Mouse (Mus musculus) neural tube, embryonic 12.5 days (tissue): ENCODE results near the gene Gm13279. TPM values are rescaled to one million over a fixed set of nuclear protein-coding genes. Genes with fewer than 3 reads are reported as not detected.
A peak's percentile ranks its signal among the peaks of the same experiment; 100 is the strongest.
"Not testable (repeated sequence)": the region's sequence is repeated elsewhere in the genome, so short reads cannot be mapped to it uniquely, and the experiment has no call there.

ENCODE experiments used
- ATAC-seq: fragments of 200-750 bp; cut with Nextera tagmentation; 2 replicates; pipeline ENCODE4 v1.8.0; 2017; ENCODE audit warnings: low read depth, mild to moderate bottlenecking, moderate TSS enrichment, moderate library complexity; ENCODE audit not compliant: low FRiP score
- H3K27ac ChIP-seq: fragments of 300-500 bp; sonication (generic); 2 replicates; pipeline ENCODE4 v1.5.1; 2016
- H3K27me3 ChIP-seq: fragments of 300-500 bp; sonication (generic); replicated peaks from 2 replicates; pipeline ENCODE4 v1.6.1; 2016; ENCODE audit warnings: mild to moderate bottlenecking
- H3K36me3 ChIP-seq: fragments of 300-500 bp; sonication (generic); 2 replicates; pipeline ENCODE4 v1.6.1; 2016; ENCODE audit warnings: mild to moderate bottlenecking
- H3K4me1 ChIP-seq: fragments of 300-500 bp; sonication (generic); 2 replicates; pipeline ENCODE4 v1.6.1; 2016
- H3K4me2 ChIP-seq: fragments of 300-500 bp; sonication (generic); replicated peaks from 2 replicates; pipeline ENCODE4 v1.6.1; 2016; ENCODE audit warnings: mild to moderate bottlenecking
- H3K4me3 ChIP-seq: fragments of 300-500 bp; sonication (generic); 2 replicates; pipeline ENCODE4 v1.5.1; 2016
- H3K9ac ChIP-seq: fragments of 300-500 bp; sonication (generic); 2 replicates; pipeline ENCODE4 v1.6.1; 2016; ENCODE audit warnings: mild to moderate bottlenecking
- H3K9me3 ChIP-seq: fragments of 300-500 bp; sonication (generic); 2 replicates; pipeline ENCODE4 v1.6.1; 2016; ENCODE audit warnings: mild to moderate bottlenecking
- WGBS: fragments of 180-500 bp; shearing (Covaris S2); methylation state at CpG from one replicate; pipeline ENCODE4 v1.1.7; 2016; 5-methylcytosine and 5-hydroxymethylcytosine counted together
- polyA plus RNA-seq: library from polyadenylated mRNA; unstranded; fragments of >200 nt; fragmentation: Nextera tagmentation; extraction: Ambion mirVana; gene quantifications from 2 replicates; pipeline ENCODE4 v1.2.1, GENCODE M21; 2016

The Gm13279 gene
- polyA plus RNA-seq: not detected in 2 replicates

DNA sequence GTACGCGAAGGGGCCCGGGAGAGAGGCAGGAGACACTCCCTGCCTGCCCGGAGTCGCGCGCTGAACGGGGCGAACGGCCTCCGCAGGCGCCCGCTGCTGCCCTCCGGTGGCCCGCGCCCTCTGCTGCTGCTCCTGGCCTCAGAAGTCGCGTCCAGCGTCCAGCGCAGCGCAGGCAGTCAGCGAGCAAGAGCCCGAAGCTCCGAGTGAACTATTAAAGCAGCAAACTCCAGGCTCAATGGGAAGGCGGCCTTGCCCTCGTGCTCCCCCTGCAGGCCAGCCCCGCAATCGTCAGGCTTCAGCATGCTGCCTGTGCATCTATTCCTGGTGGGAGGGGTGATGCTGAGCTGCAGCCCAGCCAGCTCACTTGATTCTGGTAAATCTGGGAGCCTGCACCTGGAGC, at the start of gene Gm13279:
Gene Gm13279 (plus strand): TSS at position 301 of the 400 bp plus-strand sequence.
- not testable (repeated sequence) for H3K27ac ChIP-seq, H3K4me2 ChIP-seq, H3K27me3 ChIP-seq, H3K36me3 ChIP-seq, ATAC-seq, H3K9ac ChIP-seq, H3K4me3 ChIP-seq, H3K9me3 ChIP-seq, H3K4me1 ChIP-seq
- WGBS: no CpG with 5 or more reads among the region's 28 CpGs

DNA sequence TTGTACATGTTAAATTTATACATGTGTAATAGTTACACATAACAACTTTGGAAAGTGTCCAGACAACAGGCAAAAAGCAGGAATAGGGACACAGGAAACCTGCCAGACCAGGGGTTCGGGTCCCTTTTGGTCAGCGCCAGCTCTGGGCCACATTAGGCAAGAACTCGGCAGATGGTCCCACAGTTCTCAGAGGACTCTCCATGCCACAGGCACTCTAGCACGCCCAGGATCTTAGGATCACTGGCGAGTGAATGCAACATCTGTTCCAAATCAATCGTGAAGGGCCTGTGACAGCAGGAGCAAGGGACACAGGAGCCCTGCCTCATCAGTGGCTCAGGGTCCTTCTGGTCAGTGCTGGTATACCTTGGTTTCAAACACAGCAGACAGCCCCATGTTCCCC, 47.3 kb upstream of the Gm13279 start:
- Histone ChIP-seq H3K36me3 (no peaks in the 10 kb centered on the region), H3K9ac (no peak overlapping the region), H3K27me3 (no peaks in the 10 kb centered on the region), H3K27ac (no peak overlapping the region), H3K4me2 (no peak overlapping the region), H3K9me3 (no peaks in the 10 kb centered on the region), H3K4me1 (no peaks in the 10 kb centered on the region), H3K4me3 (no peak overlapping the region)
- 65% methylated on average over 6 of the region's 6 CpGs for WGBS
- ATAC-seq: no peak

DNA sequence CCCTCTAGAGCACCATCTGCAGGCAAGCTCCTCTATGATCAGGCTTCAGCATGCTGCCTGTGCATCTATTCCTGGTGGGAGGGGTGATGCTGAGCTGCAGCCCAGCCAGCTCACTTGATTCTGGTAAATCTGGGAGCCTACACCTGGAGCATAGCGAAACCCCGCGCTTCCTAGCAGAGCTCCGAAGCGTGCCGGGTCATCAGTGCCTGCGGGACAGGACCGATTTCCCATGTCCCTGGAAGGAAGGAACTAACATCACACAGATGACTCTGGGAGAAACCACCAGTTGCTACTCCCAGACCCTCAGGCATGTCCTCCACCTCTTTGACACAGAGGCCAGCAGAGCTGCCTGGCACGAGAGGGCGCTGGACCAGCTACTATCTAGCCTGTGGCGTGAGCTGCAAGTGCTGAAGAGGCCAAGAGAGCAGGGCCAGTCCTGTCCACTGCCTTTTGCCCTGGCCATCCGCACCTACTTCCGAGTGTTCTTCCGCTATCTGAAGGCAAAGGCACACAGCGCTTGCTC, 42.3 kb upstream of the Gm13279 start, which contains the start of gene Gm13271:
Gene Gm13271 (plus strand): TSS at position 51 of the 523 bp plus-strand sequence.
- H3K36me3 ChIP-seq, H3K4me3 ChIP-seq, H3K4me1 ChIP-seq, H3K27me3 ChIP-seq, H3K9me3 ChIP-seq, ATAC-seq, H3K4me2 ChIP-seq, H3K27ac ChIP-seq, H3K9ac ChIP-seq: not testable (repeated sequence)
- 84% methylated on average over 15 of the region's 15 CpGs for WGBS

DNA sequence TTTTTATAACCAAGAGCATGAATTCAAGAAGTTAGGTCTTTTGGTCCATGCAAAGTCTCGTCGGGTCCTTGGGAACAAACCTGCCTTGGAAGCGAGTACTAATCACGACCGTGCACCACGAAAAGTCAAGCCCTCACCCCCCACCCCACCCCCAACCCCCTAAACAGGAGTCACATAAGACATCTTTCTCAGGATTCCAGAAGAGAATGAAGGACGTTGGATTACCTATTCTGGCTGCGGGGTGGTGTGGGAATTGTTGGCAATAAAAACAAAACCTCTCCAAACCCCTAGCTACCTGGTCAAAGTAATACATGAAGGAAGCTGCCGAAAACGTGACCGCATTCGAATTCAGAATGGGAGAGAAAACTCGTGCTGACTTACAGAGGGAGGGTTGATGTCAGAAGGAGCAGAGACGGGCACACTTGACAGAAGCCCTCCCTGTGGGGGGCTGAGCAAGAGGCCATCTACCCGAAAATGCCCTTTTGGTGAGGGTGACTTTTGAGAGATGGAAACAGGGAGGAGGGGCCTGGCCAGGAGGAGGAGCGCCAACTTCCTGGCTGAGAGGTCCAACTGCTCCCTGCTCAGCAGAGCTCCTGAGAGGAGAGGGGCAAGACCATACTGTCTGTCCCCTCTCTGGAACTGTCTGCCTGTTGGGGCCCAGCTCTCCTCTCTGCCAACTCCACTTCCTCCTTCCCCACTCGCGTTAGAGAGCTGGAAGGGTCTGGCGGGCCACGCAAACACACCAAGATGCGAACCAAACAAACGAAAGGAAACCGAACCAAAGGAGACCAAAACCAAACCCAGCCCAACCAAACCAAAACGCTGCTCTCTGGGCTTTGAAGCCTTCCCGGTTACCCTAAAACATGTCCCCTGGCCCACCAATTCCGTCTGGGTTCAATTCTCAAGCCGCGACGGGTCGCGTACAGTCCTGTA, 40.4 kb upstream of the Gm13279 start:
- 12% methylated on average over 29 of the region's 31 CpGs for WGBS
- H3K27me3 ChIP-seq, H3K9me3 ChIP-seq, H3K36me3 ChIP-seq, H3K27ac ChIP-seq, H3K4me1 ChIP-seq: not testable (repeated sequence)
- Histone ChIP-seq H3K4me3 (peak overlapping the region; percentile 33), H3K9ac (peak overlapping the region; percentile 10; the same call in 1 of the 2 replicates), H3K4me2 (peak overlapping the region; percentile 62)
- ATAC-seq: peak; percentile 41; the same call in 1 of the 2 replicates

DNA sequence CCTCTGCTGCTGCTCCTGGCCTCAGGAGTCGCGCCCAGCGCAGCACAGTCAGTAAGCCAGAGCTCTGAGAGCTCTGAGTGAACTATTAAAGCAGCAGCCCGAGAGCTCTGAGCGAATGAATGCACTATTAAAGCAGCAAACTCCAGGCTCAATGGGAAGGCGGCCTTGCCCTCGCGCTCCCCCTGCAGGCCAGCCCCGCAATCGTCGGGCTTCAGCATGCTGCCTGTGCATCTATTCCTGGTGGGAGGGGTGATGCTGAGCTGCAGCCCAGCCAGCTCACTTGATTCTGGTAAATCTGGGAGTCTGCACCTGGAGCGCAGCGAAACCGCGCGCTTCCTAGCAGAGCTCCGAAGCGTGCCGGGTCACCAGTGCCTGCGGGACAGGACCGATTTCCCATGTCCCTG, 39.6 kb upstream of the Gm13279 start:
- not testable (repeated sequence) for H3K4me1 ChIP-seq, H3K9ac ChIP-seq, H3K9me3 ChIP-seq, H3K27me3 ChIP-seq, H3K36me3 ChIP-seq, H3K27ac ChIP-seq
- peak; percentile 100 for ATAC-seq
- WGBS: under 1% methylated on average over 21 of the region's 21 CpGs
- Histone ChIP-seq H3K4me3 (peak overlapping the region; percentile 33), H3K4me2 (peak overlapping the region; percentile 62)

DNA sequence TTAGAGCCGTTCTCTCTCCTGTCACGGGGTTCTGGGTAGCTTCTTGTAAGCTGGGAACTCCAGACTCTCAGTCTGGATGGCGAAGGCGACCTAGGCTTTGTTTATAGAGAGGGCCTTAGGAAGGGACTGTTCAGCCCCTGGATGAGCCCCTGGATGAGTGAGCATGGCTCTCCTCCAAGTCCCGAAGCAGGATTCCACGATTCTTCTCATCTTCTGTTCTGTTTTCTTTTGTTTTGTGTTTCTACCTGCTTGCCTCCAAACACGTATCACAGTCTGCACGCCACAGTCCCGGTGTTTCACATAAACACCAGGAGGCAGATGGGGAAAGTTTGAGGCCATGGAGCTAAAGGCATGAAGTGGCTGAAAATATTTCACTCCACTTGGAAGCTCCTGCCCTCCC, 38.4 kb upstream of the Gm13279 start:
- H3K9me3 ChIP-seq, H3K27me3 ChIP-seq, H3K4me1 ChIP-seq, ATAC-seq, H3K4me3 ChIP-seq, H3K9ac ChIP-seq, H3K36me3 ChIP-seq, H3K27ac ChIP-seq, H3K4me2 ChIP-seq: not testable (repeated sequence)
- 92% methylated on average over 9 of the region's 9 CpGs for WGBS

DNA sequence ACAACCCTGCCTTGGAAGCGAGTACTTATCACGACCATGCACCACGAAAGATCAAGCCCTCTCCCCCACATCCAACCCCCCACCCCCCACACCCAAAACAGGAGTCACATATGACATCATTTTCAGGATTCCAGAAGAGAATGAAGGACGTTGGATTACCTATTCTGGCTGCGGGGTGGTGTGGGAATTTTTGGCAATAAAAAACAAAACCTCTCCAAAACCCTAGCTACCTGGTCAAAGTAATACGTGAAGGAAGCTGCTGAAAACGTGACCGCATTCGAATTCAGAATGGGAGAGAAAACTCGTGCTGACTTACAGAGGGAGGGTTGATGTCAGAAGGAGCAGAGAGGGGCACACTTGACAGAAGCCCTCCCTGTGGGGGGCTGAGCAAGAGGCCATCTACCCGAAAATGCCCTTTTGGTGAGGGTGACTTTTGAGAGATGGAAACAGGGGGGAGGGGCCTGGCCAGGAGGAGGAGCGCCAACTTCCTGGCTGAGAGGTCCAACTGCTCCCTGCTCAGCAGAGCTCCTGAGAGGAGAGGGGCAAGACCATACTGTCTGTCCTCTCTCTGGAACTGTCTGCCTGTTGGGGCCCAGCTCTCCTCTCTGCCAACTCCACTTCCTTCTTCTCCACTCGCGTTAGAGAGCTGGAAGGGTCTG, 37.5 kb upstream of the Gm13279 start, which contains the start of gene Gm13283:
Gene Gm13283 (plus strand): TSS at position 510 of the 659 bp plus-strand sequence.
- not testable (repeated sequence) for H3K9me3 ChIP-seq, H3K4me1 ChIP-seq, H3K36me3 ChIP-seq, H3K9ac ChIP-seq, ATAC-seq, H3K27me3 ChIP-seq, H3K27ac ChIP-seq
- peak within 1 kb of the TSS; percentile 27 for H3K4me3 ChIP-seq
- H3K4me2 ChIP-seq: peak within 1 kb of the TSS; percentile 59
- WGBS: 24% methylated on average over 11 of the region's 14 CpGs

DNA sequence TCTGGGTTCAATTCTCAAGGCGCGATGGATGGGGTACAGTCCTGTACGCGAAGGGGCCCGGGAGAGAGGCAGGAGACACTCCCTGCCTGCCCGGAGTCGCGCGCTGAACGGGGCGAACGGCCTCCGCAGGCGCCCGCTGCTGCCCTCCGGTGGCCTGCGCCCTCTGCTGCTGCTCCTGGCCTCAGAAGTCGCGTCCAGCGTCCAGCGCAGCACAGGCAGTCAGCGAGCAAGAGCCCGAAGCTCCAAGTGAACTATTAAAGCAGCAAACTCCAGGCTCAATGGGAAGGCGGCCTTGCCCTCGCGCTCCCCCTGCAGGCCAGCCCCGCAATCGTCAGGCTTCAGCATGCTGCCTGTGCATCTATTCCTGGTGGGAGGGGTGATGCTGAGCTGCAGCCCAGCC, 36.8 kb upstream of the Gm13279 start:
- 0% methylated on average over 24 of the region's 28 CpGs for WGBS

DNA sequence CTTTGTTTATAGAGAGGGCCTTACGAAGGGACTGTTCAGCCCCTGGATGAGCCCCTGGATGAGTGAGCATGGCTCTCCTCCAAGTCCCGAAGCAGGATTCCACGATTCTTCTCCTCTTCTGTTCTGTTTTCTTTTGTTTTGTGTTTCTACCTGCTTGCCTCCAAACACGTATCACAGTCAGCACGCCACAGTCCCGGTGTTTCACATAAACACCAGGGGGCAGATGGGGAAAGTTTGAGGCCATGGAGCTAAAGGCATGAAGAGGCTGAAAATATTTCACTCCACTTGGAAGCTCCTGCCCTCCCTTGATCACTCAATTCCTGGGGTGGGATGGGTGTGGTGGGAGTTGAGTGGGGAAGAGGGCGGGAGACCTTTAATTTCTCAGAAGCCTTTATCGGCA, 35.4 kb upstream of the Gm13279 start:
- not testable (repeated sequence) for H3K36me3 ChIP-seq, H3K4me3 ChIP-seq, H3K9ac ChIP-seq, H3K9me3 ChIP-seq, ATAC-seq, H3K4me1 ChIP-seq, H3K27me3 ChIP-seq, H3K4me2 ChIP-seq, H3K27ac ChIP-seq
- 82% methylated on average over 6 of the region's 8 CpGs for WGBS

More for the DNA sequence above, 36.8 kb upstream of the Gm13279 start:
- Histone ChIP-seq H3K4me3 (peak overlapping the region; percentile 27), H3K4me2 (peak overlapping the region; percentile 59)
- H3K9ac ChIP-seq, H3K4me1 ChIP-seq, H3K27ac ChIP-seq, ATAC-seq, H3K9me3 ChIP-seq, H3K36me3 ChIP-seq, H3K27me3 ChIP-seq: not testable (repeated sequence)

DNA sequence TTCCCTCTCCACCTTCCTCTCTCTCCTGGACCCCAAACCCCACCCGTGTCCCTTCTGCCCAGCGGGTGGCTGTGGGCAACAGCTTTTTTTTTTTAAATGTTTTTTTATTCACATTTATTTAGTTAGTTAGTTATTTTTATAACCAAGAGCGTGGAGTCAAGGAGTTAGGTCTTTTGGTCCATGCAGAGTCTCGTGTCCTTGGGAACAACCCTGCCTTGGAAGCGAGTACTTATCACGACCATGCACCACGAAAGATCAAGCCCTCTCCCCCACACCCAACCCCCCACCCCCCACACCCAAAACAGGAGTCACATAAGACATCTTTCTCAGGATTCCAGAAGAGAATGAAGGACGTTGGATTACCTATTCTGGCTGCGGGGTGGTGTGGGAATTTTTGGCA, 34.9 kb upstream of the Gm13279 start:
- H3K4me2 ChIP-seq, H3K9me3 ChIP-seq, H3K4me1 ChIP-seq, H3K9ac ChIP-seq, ATAC-seq, H3K27ac ChIP-seq, H3K27me3 ChIP-seq, H3K36me3 ChIP-seq, H3K4me3 ChIP-seq: not testable (repeated sequence)
- WGBS: 63% methylated on average over 9 of the region's 9 CpGs

DNA sequence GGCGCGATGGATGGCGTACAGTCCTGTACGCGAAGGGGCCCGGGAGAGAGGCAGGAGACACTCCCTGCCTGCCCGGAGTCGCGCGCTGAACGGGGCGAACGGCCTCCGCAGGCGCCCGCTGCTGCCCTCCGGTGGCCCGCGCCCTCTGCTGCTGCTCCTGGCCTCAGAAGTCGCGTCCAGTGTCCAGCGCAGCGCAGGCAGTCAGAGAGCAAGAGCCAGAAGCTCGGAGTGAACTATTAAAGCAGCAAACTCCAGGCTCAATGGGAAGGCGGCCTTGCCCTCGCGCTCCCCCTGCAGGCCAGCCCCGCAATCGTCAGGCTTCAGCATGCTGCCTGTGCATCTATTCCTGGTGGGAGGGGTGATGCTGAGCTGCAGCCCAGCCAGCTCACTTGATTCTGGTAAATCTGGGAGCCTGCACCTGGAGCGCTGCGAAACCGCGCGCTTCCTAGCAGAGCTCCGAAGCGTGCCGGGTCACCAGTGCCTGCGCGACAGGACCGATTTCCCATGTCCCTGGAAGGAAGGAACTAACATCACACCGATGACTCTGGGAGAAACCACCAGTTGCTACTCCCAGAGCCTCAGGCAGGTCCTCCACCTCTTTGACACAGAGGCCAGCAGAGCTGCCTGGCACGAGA, 33.7 kb upstream of the Gm13279 start:
- H3K9me3 ChIP-seq, H3K9ac ChIP-seq, H3K36me3 ChIP-seq, ATAC-seq, H3K4me1 ChIP-seq, H3K27me3 ChIP-seq, H3K27ac ChIP-seq: not testable (repeated sequence)
- peak overlapping the region; percentile 27 for H3K4me3 ChIP-seq
- WGBS: 4% methylated on average over 31 of the region's 42 CpGs
- H3K4me2 ChIP-seq: peak overlapping the region; percentile 57

DNA sequence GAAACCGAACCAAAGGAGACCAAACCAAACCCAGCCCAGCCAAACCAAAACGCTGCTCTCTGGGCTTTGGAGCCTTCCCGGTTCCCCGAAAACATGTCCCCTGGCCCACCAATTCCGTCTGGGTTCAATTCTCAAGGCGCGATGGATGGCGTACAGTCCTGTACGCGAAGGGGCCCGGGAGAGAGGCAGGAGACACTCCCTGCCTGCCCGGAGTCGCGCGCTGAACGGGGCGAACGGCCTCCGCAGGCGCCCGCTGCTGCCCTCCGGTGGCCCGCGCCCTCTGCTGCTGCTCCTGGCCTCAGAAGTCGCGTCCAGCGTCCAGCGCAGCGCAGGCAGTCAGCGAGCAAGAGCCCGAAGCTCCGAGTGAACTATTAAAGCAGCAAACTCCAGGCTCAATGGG, 23.7 kb upstream of the Gm13279 start, which contains the start of gene Gm13290:
Gene Gm13290 (plus strand): TSS at position 301 of the 400 bp plus-strand sequence.
- H3K9me3 ChIP-seq, ATAC-seq: not testable (repeated sequence)
- WGBS: no CpG with 5 or more reads among the region's 32 CpGs

More for the DNA sequence above, 23.7 kb upstream of the Gm13279 start, which contains the start of gene Gm13290:
- H3K9ac ChIP-seq, H3K4me2 ChIP-seq, H3K4me3 ChIP-seq, H3K27me3 ChIP-seq, H3K4me1 ChIP-seq, H3K27ac ChIP-seq, H3K36me3 ChIP-seq: not testable (repeated sequence)
